Mouse (Mus musculus): ENCODE measurements around the gene Gm48551.

GRCm38 (mm10) chr10:81409330-81409729 lies 25.1 kb downstream of the Gm48551 start:
- TF ChIP-seq CTCF (IDR thresholded peaks at IDR 0.05; ENCODE audit: low read depth) = no peak
- TF ChIP-seq EP300 (optimal IDR thresholded peaks at IDR 0.05) = no peak
